Mouse (Mus musculus) ovary, postnatal 14 days (tissue): ENCODE results near the gene Tmco5.

Experiments
- DNase-seq: peaks from one replicate; pipeline ENCODE4 v3.0.0; 2022; ENCODE audit warnings: low spot score

The Tmco5 gene

GRCm38 (mm10) chr2:116878391-116878790 is at the start of gene Tmco5:
Gene Tmco5, plus strand, starts transcription at chr2:116878691.
- DNase-seq = no peak

GRCm38 (mm10) chr2:116831863-116832262 is 46.6 kb upstream of the Tmco5 start:
- no peak for DNase-seq

GRCm38 (mm10) chr2:116837829-116838228 is 40.7 kb upstream of the Tmco5 start:
- DNase-seq = no peak

GRCm38 (mm10) chr2:116838538-116839197 is 39.8 kb upstream of the Tmco5 start:
- peak; percentile 12 for DNase-seq

- DNase-seq = no peak
Observed at GRCm38 (mm10) chr2:116849980-116850636, 28.4 kb upstream of the Tmco5 start.

GRCm38 (mm10) chr2:116851356-116851755 is 27.1 kb upstream of the Tmco5 start:
- no peak for DNase-seq

GRCm38 (mm10) chr2:116852249-116852648 is 26.2 kb upstream of the Tmco5 start:
- DNase-seq = no peak

GRCm38 (mm10) chr2:116858703-116859102 is 19.8 kb upstream of the Tmco5 start:
- no peak for DNase-seq

GRCm38 (mm10) chr2:116876955-116877615 is 1.4 kb upstream of the Tmco5 start:
- DNase-seq = no peak

- DNase-seq = no peak
Observed at GRCm38 (mm10) chr2:116879730-116880129, 1.2 kb downstream of the Tmco5 start.

GRCm38 (mm10) chr2:116893316-116893987 is 15.0 kb downstream of the Tmco5 start:
- no peak for DNase-seq

- DNase-seq = peak; percentile 34
Observed at GRCm38 (mm10) chr2:116893988-116894363, 15.5 kb downstream of the Tmco5 start.

GRCm38 (mm10) chr2:116899615-116900272 is 21.3 kb downstream of the Tmco5 start:
- peak; percentile 93 for DNase-seq

GRCm38 (mm10) chr2:116900273-116900843 is 21.9 kb downstream of the Tmco5 start:
- peak; percentile 6 for DNase-seq

- DNase-seq = no peak
Observed at GRCm38 (mm10) chr2:116908268-116908667, 29.8 kb downstream of the Tmco5 start.

- no peak for DNase-seq
Observed at GRCm38 (mm10) chr2:116912334-116913070, 34.0 kb downstream of the Tmco5 start.

- DNase-seq = no peak
Observed at GRCm38 (mm10) chr2:116913677-116914405, 35.4 kb downstream of the Tmco5 start.

- no peak for DNase-seq
Observed at GRCm38 (mm10) chr2:116914636-116915035, 36.1 kb downstream of the Tmco5 start.

- DNase-seq = no peak
Observed at GRCm38 (mm10) chr2:116918598-116918997, 40.1 kb downstream of the Tmco5 start.
